24 mouse cellular contexts compared by ENCODE assay signal in the genomic region with DNA sequence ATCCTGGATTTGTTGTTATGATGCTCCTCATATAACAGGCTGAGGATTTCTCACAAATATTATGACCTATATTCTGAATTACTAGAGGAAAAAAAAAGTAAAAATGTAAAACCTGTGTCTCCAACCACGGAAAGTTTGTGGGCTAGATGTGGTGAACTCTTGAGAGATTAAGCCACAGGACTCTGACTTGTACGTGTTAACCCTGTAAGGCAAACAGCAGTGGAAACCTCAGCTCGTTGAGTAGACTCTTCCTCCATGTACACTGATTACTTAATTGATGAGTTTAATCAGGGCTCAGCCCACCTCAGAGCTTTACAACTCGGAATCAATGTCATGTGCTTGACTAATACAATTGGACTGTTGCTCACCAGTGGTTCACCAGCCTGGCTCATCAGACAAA. TPM values are rescaled to one million over a fixed set of nuclear protein-coding genes. Genes with fewer than 3 reads are reported as not detected.
"Had no signal": no experiment of that assay in that cellular context is flagged by ENCODE, and none has a peak within 500 bp of the region (broad histone marks: within the 10 kb centered on the region; RNA-seq: fewer than 3 reads in every experiment).

No protein-coding gene starts in this region.

- DNase-seq: kidney, adult 8-10 months; kidney, postnatal 14 days; kidney, postnatal 4 days; left cerebral cortex, postnatal 4 days; liver, postnatal 0 days; lung, embryonic 14.5 days; retina, postnatal 1 day; thymus, adult 18-20 months; thymus, postnatal 14 days; thymus, postnatal 4 days had no signal

- ATAC-seq: liver, postnatal 0 days; lung, postnatal 0 days; midbrain, embryonic 13.5 days; midbrain, embryonic 16.5 days had no signal

RNA-seq across cellular contexts. Expression of gene Actbl2, which starts 3.2 kb away (rescaled TPM):
- polyA plus RNA-seq: kidney, embryonic 16.5 days; limb, embryonic 12.5 days; limb, embryonic 15.5 days; liver, embryonic 11.5 days; liver, embryonic 14.5 days; liver, postnatal 0 days; lung, embryonic 14.5 days; lung, postnatal 0 days; midbrain, embryonic 10.5 days; midbrain, embryonic 13.5 days; midbrain, embryonic 16.5 days; myocyte; neural tube, embryonic 13.5 days; small intestine, adult 2 months; spleen, adult 2 months; stomach, embryonic 16.5 days had no signal
